Comparison of ENCODE assay signal across 17 mouse cellular contexts in genomic region chr10:62944975-62945580, GRCm38 (mm10). TPM values are rescaled to one million over a fixed set of nuclear protein-coding genes. Genes with fewer than 3 reads are reported as not detected.
A peak's percentile ranks its signal among the peaks of the same experiment; 100 is the strongest.
DNase-seq lines count a peak whose midpoint lies in the region; ATAC-seq and TF ChIP-seq lines count a peak whose summit lies in the region.
"Had no signal": no experiment of that assay in that cellular context is flagged by ENCODE, and none has a peak within 500 bp of the region (broad histone marks: within the 10 kb centered on the region; RNA-seq: fewer than 3 reads in every experiment).

No protein-coding gene starts in this region.

- peak overlapping the region; percentile 56 for H3K27ac ChIP-seq in spleen, adult 2 months (ENCODE audit: insufficient read depth, low read length)
- peak overlapping the region; percentile 74 for H3K27ac ChIP-seq in liver, embryonic 15.5 days (replicated peaks)
- H3K27ac ChIP-seq: gastrocnemius, adult 2 months; heart, embryonic 15.5 days; hindbrain, embryonic 15.5 days; kidney, embryonic 15.5 days; layer of hippocampus, adult 2 months; limb, embryonic 13.5 days; midbrain, embryonic 15.5 days had no signal

- DNase-seq in spleen, adult 2 months (ENCODE audit: low read depth in 1 of 2, low spot score in 2 of 2) = no peak
- no peak for DNase-seq in spleen, postnatal 14 days (ENCODE audit: low spot score in 2 of 2)
- no peak for DNase-seq in gastrocnemius, postnatal 14 days
- no peak for DNase-seq in gastrocnemius, adult 18-20 months (ENCODE audit: low spot score)
- no peak for DNase-seq in ovary, postnatal 14 days (ENCODE audit: low spot score)
- no peak for DNase-seq in kidney, adult 18-20 months
- DNase-seq: cerebellum, postnatal 10 days; gastrocnemius, adult 2 months; lung, postnatal 14 days had no signal

- H3K9me3 ChIP-seq in erythroblast, embryonic 14.5 days (ENCODE audit: control insufficient read depth, low read length) = no peaks in the 10 kb centered on the region; the same call in 1 of the 2 replicates
- H3K9me3 ChIP-seq in liver, embryonic 15.5 days (replicated peaks) = no peaks in the 10 kb centered on the region
- H3K9me3 ChIP-seq: heart, embryonic 15.5 days; hindbrain, embryonic 15.5 days; kidney, embryonic 15.5 days; limb, embryonic 13.5 days; midbrain, embryonic 15.5 days had no signal

- peak overlapping the region; percentile 27; the same call in 1 of the 2 replicates for H3K9ac ChIP-seq in liver, embryonic 15.5 days
- H3K9ac ChIP-seq: heart, embryonic 15.5 days; hindbrain, embryonic 15.5 days; kidney, embryonic 15.5 days; limb, embryonic 13.5 days; midbrain, embryonic 15.5 days had no signal

- TF ChIP-seq POLR2A in spleen, adult 2 months (IDR thresholded peaks at IDR 0.05; ENCODE audit: low read depth, low read length) = no peak

- peak; percentile 79 for ATAC-seq in liver, embryonic 15.5 days (ENCODE audit: insufficient read depth)
- ATAC-seq: midbrain, embryonic 15.5 days had no signal

- no peaks in the 10 kb centered on the region for H3K27me3 ChIP-seq in spleen, adult 2 months (ENCODE audit: control insufficient read depth, insufficient read depth, low read length)
- no peaks in the 10 kb centered on the region for H3K27me3 ChIP-seq in erythroblast, embryonic 14.5 days (ENCODE audit: control insufficient read depth)
- no peaks in the 10 kb centered on the region for H3K27me3 ChIP-seq in liver, embryonic 15.5 days
- H3K27me3 ChIP-seq: heart, embryonic 15.5 days; hindbrain, embryonic 15.5 days; kidney, embryonic 15.5 days; limb, embryonic 13.5 days; midbrain, embryonic 15.5 days had no signal

- peak overlapping the region; percentile 49 for H3K4me2 ChIP-seq in liver, embryonic 15.5 days
- H3K4me2 ChIP-seq: heart, embryonic 15.5 days; hindbrain, embryonic 15.5 days; kidney, embryonic 15.5 days; limb, embryonic 13.5 days; midbrain, embryonic 15.5 days had no signal

- H3K36me3 ChIP-seq in spleen, adult 2 months (ENCODE audit: control insufficient read depth, insufficient read depth, low read length) = peaks cover 14% of the 10 kb centered on the region
- peaks cover 65% of the 10 kb centered on the region for H3K36me3 ChIP-seq in erythroblast, embryonic 14.5 days (ENCODE audit: control insufficient read depth)
- H3K36me3 ChIP-seq in liver, embryonic 15.5 days (replicated peaks) = peaks cover 29% of the 10 kb centered on the region

- WGBS in spleen, adult 2 months = 35% methylated on average over 10 of the region's 10 CpGs
- 32% methylated on average over 10 of the region's 10 CpGs for WGBS in liver, embryonic 15.5 days (ENCODE audit: insufficient replicate concordance)

- no peak overlapping the region for H3K4me3 ChIP-seq in spleen, adult 2 months (ENCODE audit: extremely low read depth, insufficient read depth, insufficient read length)
- H3K4me3 ChIP-seq in erythroblast, embryonic 14.5 days (replicated peaks) = peak overlapping the region; percentile 35
- no peak overlapping the region for H3K4me3 ChIP-seq in liver, embryonic 15.5 days (replicated peaks)
- H3K4me3 ChIP-seq: gastrocnemius, adult 2 months; heart, embryonic 15.5 days; hindbrain, embryonic 15.5 days; kidney, embryonic 15.5 days; layer of hippocampus, adult 2 months; limb, embryonic 13.5 days; midbrain, embryonic 15.5 days had no signal

- intact Hi-C loops in gastrocnemius, postnatal 14 days (cut with DNase I; ENCODE audit: low total_unique reads) = no loop called here

- H3K4me1 ChIP-seq in spleen, adult 2 months (ENCODE audit: control insufficient read depth, insufficient read depth, insufficient read length) = peaks cover 4% of the 10 kb centered on the region; the same call in 1 of the 2 replicates
- H3K4me1 ChIP-seq in erythroblast, embryonic 14.5 days (ENCODE audit: control insufficient read depth) = peaks cover 52% of the 10 kb centered on the region
- H3K4me1 ChIP-seq in liver, embryonic 15.5 days (replicated peaks) = peaks cover 44% of the 10 kb centered on the region
- H3K4me1 ChIP-seq: limb, embryonic 13.5 days had no signal

- TF ChIP-seq CTCF in spleen, adult 2 months (IDR thresholded peaks at IDR 0.05; ENCODE audit: extremely low read depth, insufficient read depth, insufficient read length, insufficient replicate concordance) = no peak

RNA-seq across cellular contexts. Expression of gene Dna2, which starts 1.7 kb away (rescaled TPM):
- 4.7 and 6.4 TPM in 2 replicates for polyA plus RNA-seq in spleen, adult 2 months (2012; rRNA removed)
- polyA plus RNA-seq in erythroblast, embryonic 14.5 days (2012) = 1.0 and 1.6 TPM in 2 replicates
- 24.4 TPM in 2 replicates for polyA plus RNA-seq in liver, embryonic 15.5 days (2015; fragmentation: Nextera tagmentation; extraction: Ambion mirVana)
- total RNA-seq in gastrocnemius, postnatal 14 days (2021) = 1 to 10 TPM in 1 of 2 experiments, under 1 TPM in 1; 0.94 to 1.4 TPM
- total RNA-seq in gastrocnemius, adult 18-20 months (2021) = under 1 TPM; 0.17 to 0.21 TPM

RNA-seq across cellular contexts. Expression of gene Slc25a16, which starts 24.6 kb away (rescaled TPM):
- polyA plus RNA-seq in spleen, adult 2 months (2012; rRNA removed) = 8.5 and 21.5 TPM in 2 replicates
- 0.33 and 0.58 TPM in 2 replicates for polyA plus RNA-seq in erythroblast, embryonic 14.5 days (2012)
- polyA plus RNA-seq in liver, embryonic 15.5 days (2015; fragmentation: Nextera tagmentation; extraction: Ambion mirVana) = 7.8 and 8.1 TPM in 2 replicates
- 10 to 100 TPM; 18.5 to 19.8 TPM for total RNA-seq in gastrocnemius, postnatal 14 days (2021)
- total RNA-seq in gastrocnemius, adult 18-20 months (2021) = 10 to 100 TPM; 15.3 to 18.7 TPM

RNA-seq across cellular contexts. Expression of gene Rufy2, which starts 34.9 kb away (rescaled TPM):
- polyA plus RNA-seq in spleen, adult 2 months (2012; rRNA removed) = 2.6 and 3.0 TPM in 2 replicates
- not detected in 2 replicates for polyA plus RNA-seq in erythroblast, embryonic 14.5 days (2012)
- polyA plus RNA-seq in liver, embryonic 15.5 days (2015; fragmentation: Nextera tagmentation; extraction: Ambion mirVana) = 1.8 and 2.2 TPM in 2 replicates
- 1 to 10 TPM; 7.4 to 8.4 TPM for total RNA-seq in gastrocnemius, postnatal 14 days (2021)
- total RNA-seq in gastrocnemius, adult 18-20 months (2021) = 1 to 10 TPM; 4.1 to 4.9 TPM

RNA-seq across cellular contexts. Expression of gene Tet1, which starts 36.3 kb away (rescaled TPM):
- polyA plus RNA-seq in spleen, adult 2 months (2012; rRNA removed) = 0.84 and 1.1 TPM in 2 replicates
- 0.11 TPM in 1 of 2 replicates, not detected in the other for polyA plus RNA-seq in erythroblast, embryonic 14.5 days (2012)
- 1.6 and 2.3 TPM in 2 replicates for polyA plus RNA-seq in liver, embryonic 15.5 days (2015; fragmentation: Nextera tagmentation; extraction: Ambion mirVana)
- 10 to 100 TPM in 1 of 2 experiments, 1 to 10 TPM in 1; 7.4 to 11.4 TPM for total RNA-seq in gastrocnemius, postnatal 14 days (2021)
- 1 to 10 TPM; 1.2 to 2.5 TPM for total RNA-seq in gastrocnemius, adult 18-20 months (2021)
